Mouse (Mus musculus) heart, embryonic 10.5 days (tissue): ENCODE measurements around the gene Smoc1. TPM values are rescaled to one million over a fixed set of nuclear protein-coding genes. Genes with fewer than 3 reads are reported as not detected.

Source experiments
- DNase-seq: peaks from one replicate; pipeline ENCODE4 v3.0.0-alpha.2; 2017; ENCODE audit warnings: low spot score
- H3K27ac ChIP-seq: fragments of 300-500 bp; sonication (generic); 2 replicates; pipeline ENCODE4 v1.5.1; 2016; ENCODE audit warnings: mild to moderate bottlenecking
- H3K27me3 ChIP-seq: fragments of 300-500 bp; sonication (generic); 2 replicates; pipeline ENCODE4 v1.6.1; 2016; ENCODE audit warnings: mild to moderate bottlenecking; ENCODE audit not compliant: poor library complexity, insufficient read depth, severe bottlenecking
- H3K36me3 ChIP-seq: fragments of 300-500 bp; sonication (generic); 2 replicates; pipeline ENCODE4 v1.6.1; 2016; ENCODE audit warnings: mild to moderate bottlenecking, moderate library complexity
- H3K4me1 ChIP-seq: fragments of 300-500 bp; sonication (generic); 2 replicates; pipeline ENCODE4 v1.6.1; 2016; ENCODE audit warnings: mild to moderate bottlenecking
- H3K4me3 ChIP-seq: fragments of 300-500 bp; sonication (generic); 2 replicates; pipeline ENCODE4 v1.5.1; 2016; ENCODE audit warnings: mild to moderate bottlenecking, moderate library complexity
- H3K9me3 ChIP-seq: fragments of 300-500 bp; sonication (generic); 2 replicates; pipeline ENCODE4 v1.6.1; 2016; ENCODE audit warnings: mild to moderate bottlenecking, moderate library complexity
- WGBS: fragments of 180-500 bp; shearing (Covaris S2); methylation state at CpG from one replicate; pipeline ENCODE4 v1.1.7; 2016; 5-methylcytosine and 5-hydroxymethylcytosine counted together
- polyA plus RNA-seq: library from polyadenylated mRNA; unstranded; fragments of >200 nt; fragmentation: Nextera tagmentation; extraction: Ambion mirVana; gene quantifications from 2 replicates; pipeline ENCODE4 v1.2.1, GENCODE M21; 2016

Gene Smoc1
- 4.3 and 6.2 TPM in 2 replicates for polyA plus RNA-seq

DNA sequence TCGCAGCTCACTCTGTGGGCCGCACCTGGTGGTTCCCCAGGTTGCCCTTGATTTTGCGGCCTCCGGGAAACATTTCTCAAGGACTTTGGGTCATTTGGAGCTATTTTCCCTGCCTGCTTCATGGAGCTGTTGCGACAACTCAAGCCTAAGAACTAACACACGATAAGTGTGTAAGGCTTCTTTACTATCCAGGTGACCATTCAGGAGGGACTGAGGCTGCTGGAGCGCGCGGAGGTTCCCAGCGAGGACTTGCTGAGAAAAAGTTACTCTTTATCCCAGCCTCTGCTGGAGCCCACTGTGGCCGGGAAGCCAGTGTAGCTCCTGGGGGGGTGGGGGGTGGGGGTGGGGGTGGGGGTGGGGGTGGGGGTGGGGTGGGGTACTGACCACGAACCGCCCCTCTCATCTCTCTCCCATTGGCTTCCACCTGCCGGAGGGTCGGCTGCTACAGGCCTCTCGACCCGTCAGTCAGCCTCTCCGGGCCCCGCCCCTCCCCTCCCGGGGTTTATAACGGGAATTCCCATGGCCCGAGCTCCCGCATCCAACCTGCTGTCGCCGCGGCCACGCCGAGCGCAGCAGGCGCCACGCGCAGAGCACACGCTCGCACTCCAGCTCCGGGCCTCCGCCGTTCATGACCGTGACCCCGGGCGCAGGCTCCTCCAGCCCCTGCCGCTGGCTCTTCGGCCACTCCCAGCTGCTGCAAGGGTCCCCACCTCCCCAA is at the start of gene Smoc1:
Smoc1 (plus strand) TSS at position 532 of the 718 bp plus-strand sequence.
- H3K9me3 ChIP-seq: no peaks in the 10 kb centered on the region
- no peaks in the 10 kb centered on the region for H3K36me3 ChIP-seq
- peaks cover 44% of the 10 kb centered on the region for H3K27me3 ChIP-seq
- H3K4me1 ChIP-seq: peaks cover 21% of the 10 kb centered on the region
- H3K27ac ChIP-seq: peak within 1 kb of the TSS; percentile 62
- peak within 1 kb of the TSS; percentile 72 for H3K4me3 ChIP-seq
- WGBS: 4% methylated on average over 35 of the region's 42 CpGs
- DNase-seq: peak; percentile 82

DNA sequence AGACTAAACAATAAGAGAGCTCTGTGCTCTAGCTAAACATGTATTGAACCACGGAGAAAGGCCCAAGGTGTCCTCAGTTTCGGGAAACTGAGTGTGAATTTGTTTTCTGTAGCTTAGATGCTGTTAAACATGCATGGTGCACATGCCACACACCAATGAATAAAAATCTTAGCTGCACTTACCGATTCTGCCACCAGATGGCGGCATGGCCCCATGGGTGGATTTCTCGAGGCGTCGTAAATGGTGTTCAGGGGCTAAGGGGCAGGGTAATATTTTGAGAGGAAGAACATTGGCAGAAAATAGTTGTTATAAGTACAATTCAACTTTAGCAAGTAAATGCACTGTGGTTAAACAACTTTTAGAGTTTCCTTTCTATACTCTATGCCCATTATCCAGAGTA is 44.3 kb upstream of the Smoc1 start:
- Histone ChIP-seq H3K4me3 (no peak overlapping the region), H3K27ac (no peak overlapping the region), H3K4me1 (no peaks in the 10 kb centered on the region), H3K9me3 (no peaks in the 10 kb centered on the region), H3K36me3 (no peaks in the 10 kb centered on the region), H3K27me3 (no peaks in the 10 kb centered on the region)
- under 1% methylated on average over 7 of the region's 7 CpGs for WGBS
- peak; percentile 76 for DNase-seq

DNA sequence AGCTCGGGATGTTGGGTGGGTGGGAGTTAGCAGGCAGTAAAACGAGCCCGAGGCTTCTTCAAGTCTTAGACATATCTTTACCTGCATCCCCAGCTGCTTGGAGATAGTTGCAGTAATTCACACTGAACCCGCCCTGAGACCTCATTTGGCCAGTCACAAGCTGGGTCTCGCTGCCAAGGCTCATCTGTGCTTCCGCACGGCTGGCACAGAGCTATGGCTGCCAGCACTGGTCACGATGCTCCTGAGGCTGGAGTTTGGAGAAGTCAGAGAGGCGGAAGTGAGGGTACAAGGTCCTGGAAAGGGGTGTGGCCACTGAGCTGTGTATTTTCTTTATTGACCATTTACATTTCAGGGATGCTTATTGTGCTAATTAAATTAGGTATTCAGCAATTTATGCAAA is 42.9 kb upstream of the Smoc1 start:
- WGBS: 71% methylated on average over 9 of the region's 9 CpGs

GRCm38 (mm10) chr12:80986628-80987027 is 40.0 kb upstream of the Smoc1 start:
- WGBS: 78% methylated on average over 4 of the region's 4 CpGs
- Histone ChIP-seq H3K27me3 (peaks cover 7% of the 10 kb centered on the region), H3K9me3 (no peaks in the 10 kb centered on the region), H3K36me3 (no peaks in the 10 kb centered on the region), H3K4me3 (no peak overlapping the region), H3K4me1 (no peaks in the 10 kb centered on the region), H3K27ac (no peak overlapping the region)
- no peak for DNase-seq

More for the DNA sequence above, 42.9 kb upstream of the Smoc1 start:
- Histone ChIP-seq H3K4me1 (no peaks in the 10 kb centered on the region), H3K9me3 (no peaks in the 10 kb centered on the region), H3K4me3 (no peak overlapping the region), H3K27me3 (no peaks in the 10 kb centered on the region), H3K27ac (no peak overlapping the region), H3K36me3 (no peaks in the 10 kb centered on the region)
- DNase-seq: peak; percentile 46

DNA sequence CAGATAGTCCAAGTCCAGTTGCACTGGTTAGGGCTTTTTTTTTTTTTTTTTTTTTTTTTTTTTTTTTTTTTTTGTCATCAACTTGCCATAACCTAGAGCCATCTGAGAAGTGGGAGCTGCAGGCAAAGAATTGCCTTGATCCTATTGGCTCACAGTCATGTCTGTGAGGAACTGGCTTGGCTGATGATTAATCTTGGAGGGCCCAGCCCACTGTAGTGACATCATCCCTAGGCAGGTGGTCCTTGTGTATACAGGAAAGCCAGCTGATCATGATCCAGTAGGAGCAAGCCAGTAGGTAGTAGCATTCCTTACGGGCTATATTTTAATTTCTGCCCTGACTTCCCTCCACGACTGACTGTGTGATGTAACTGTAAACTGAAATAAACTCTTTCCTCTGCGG is 38.3 kb upstream of the Smoc1 start:
- Histone ChIP-seq H3K4me1 (no peaks in the 10 kb centered on the region), H3K36me3 (no peaks in the 10 kb centered on the region), H3K27me3 (peaks cover 12% of the 10 kb centered on the region), H3K27ac (no peak overlapping the region), H3K4me3 (no peak overlapping the region), H3K9me3 (no peaks in the 10 kb centered on the region)
- DNase-seq: no peak
- 81% methylated on average over 3 of the region's 3 CpGs for WGBS

DNA sequence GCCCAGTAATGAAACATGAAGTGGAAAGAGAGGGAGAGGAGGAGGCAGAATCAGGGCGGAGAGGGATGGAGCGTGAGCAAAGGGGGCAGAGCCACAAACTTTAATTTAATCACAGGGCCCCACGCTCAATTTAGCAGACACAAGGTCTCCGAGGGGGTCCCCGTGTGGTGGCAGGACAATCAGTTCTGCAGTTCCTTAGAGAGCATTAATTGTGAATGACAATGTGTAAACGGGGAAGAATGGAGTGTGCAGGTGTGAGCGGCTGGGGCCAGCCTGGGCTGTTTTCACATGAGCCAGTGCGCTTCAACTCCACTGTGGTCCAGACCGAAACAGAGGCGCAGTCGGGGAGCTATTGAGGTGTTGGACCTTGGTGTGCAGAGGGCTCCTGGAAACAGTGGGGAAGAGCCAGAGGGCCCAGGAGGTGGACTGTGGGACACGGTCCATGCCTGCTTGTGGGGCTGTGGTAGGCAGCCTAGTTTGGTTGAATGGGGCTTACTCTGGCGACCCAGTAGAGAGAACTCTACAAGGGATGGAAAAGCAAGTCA is 35.6 kb upstream of the Smoc1 start:
- 84% methylated on average over 13 of the region's 13 CpGs for WGBS
- Histone ChIP-seq H3K27ac (no peak overlapping the region), H3K36me3 (no peaks in the 10 kb centered on the region), H3K4me3 (no peak overlapping the region), H3K9me3 (0 out of 2 replicates have a peak, but pooled peaks cover 3% of the 10 kb centered on the region), H3K4me1 (no peaks in the 10 kb centered on the region), H3K27me3 (peaks cover 12% of the 10 kb centered on the region)
- peak; percentile 54 for DNase-seq

GRCm38 (mm10) chr12:80991806-80992205 is 34.8 kb upstream of the Smoc1 start:
- Histone ChIP-seq H3K27me3 (peaks cover 15% of the 10 kb centered on the region), H3K4me3 (no peak overlapping the region), H3K9me3 (0 out of 2 replicates have a peak, but pooled peaks cover 3% of the 10 kb centered on the region), H3K4me1 (no peaks in the 10 kb centered on the region), H3K36me3 (no peaks in the 10 kb centered on the region), H3K27ac (no peak overlapping the region)
- peak; percentile 38 for DNase-seq
- WGBS: 80% methylated on average over 10 of the region's 10 CpGs

DNA sequence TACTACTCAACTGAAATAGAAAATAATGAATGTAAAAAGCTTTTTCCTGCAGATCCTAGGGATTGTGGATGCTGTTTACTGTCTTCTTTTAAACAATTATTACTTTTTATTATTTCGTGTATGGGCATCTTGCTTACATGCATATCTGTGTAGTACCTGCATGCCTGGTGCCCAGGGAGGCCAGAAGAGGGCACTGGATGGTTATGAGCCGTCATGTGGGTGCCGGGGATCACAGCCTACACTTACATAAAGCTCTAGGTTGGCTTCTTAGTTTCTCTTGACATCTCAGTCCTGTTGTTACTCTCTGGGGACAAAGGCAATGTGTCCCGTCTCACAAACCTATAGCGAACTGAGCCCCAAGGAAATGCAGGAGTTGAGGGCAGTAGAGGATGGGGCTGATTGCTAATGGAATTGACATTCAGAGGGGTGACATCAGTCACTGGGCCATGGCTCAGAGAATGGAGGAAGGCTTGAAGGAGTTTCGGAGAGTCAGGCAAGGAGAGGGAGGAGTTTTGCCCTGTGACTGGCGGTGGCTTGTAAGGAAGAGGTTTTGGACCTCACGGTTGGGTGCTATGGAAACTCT is 34.0 kb upstream of the Smoc1 start:
- Histone ChIP-seq H3K4me1 (no peaks in the 10 kb centered on the region), H3K36me3 (no peaks in the 10 kb centered on the region), H3K4me3 (no peak overlapping the region), H3K27ac (no peak overlapping the region), H3K27me3 (peaks cover 23% of the 10 kb centered on the region), H3K9me3 (0 out of 2 replicates have a peak, but pooled peaks cover 3% of the 10 kb centered on the region)
- peak; percentile 61 for DNase-seq
- 78% methylated on average over 8 of the region's 8 CpGs for WGBS

DNA sequence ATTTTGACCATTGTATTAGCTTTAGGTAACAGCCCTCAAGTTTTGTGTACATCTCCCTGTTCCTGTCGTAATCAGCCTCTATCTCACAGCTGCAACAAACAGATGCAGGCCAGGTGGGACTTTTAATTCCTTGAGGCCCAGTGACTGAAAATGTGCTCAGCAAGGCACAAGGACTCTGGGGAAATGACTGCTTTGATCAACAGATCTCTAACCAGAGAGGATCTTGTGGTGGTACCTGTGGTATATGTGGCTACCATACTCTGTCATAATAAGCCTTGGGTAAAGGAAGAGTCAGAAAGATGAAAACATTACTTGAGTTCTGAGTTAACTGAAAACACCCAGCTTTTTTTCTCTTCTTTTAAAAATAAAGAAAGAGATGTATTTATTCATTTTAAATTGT is 32.8 kb upstream of the Smoc1 start:
- Histone ChIP-seq H3K9me3 (0 out of 2 replicates have a peak, but pooled peaks cover 3% of the 10 kb centered on the region), H3K36me3 (no peaks in the 10 kb centered on the region), H3K4me3 (no peak overlapping the region), H3K4me1 (peaks cover 5% of the 10 kb centered on the region), H3K27ac (no peak overlapping the region), H3K27me3 (peaks cover 35% of the 10 kb centered on the region)
- peak; percentile 17 for DNase-seq
- WGBS: 90% methylated on average over 1 of the region's 1 CpGs

DNA sequence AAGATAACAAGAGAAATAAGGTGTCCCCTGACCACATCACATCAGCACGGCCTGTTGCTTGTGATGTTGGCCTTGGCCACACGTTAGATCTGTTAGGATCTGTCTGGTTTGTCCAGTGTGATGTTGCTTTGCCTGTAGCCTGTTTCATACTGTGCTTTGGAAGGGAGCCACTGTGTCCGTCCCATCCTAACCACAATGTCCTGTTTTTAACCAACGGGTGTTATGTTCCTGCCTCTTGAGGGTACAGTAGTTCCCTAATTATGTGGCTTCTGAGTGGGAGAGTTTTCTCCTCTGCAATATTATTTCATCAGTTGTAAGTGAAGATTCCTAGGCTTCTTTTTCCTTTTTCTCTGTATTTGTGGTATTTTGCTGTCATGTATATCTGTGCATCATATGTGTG is 31.3 kb upstream of the Smoc1 start:
- Histone ChIP-seq H3K36me3 (no peaks in the 10 kb centered on the region), H3K9me3 (0 out of 2 replicates have a peak, but pooled peaks cover 3% of the 10 kb centered on the region), H3K27ac (no peak overlapping the region), H3K4me1 (peaks cover 8% of the 10 kb centered on the region), H3K4me3 (no peak overlapping the region), H3K27me3 (peaks cover 50% of the 10 kb centered on the region)
- DNase-seq: no peak
- WGBS: 81% methylated on average over 4 of the region's 4 CpGs

DNA sequence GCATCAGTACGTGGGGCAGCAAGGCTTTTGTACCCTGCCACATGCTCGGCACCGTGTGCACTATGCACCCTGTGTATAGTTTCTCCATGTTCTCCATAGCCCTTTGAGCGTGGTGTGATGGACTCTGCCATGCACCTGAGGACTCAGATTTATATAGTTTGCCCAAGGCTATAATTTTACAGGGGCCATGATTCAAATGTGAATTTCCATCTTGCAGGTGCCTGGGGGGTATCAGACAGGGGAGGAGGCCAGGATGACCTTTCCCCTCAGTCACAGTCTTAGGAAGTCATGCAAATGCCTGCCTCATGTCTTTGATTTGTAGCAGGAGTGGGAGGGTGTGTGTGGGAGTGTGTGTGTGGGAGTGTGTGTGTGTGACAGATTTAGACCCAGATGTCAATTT is 29.0 kb upstream of the Smoc1 start:
- Histone ChIP-seq H3K4me3 (no peak overlapping the region), H3K9me3 (0 out of 2 replicates have a peak, but pooled peaks cover 3% of the 10 kb centered on the region), H3K27ac (no peak overlapping the region), H3K27me3 (peaks cover 41% of the 10 kb centered on the region), H3K4me1 (peaks cover 8% of the 10 kb centered on the region), H3K36me3 (no peaks in the 10 kb centered on the region)
- WGBS: 82% methylated on average over 4 of the region's 4 CpGs
- DNase-seq: peak; percentile 36

DNA sequence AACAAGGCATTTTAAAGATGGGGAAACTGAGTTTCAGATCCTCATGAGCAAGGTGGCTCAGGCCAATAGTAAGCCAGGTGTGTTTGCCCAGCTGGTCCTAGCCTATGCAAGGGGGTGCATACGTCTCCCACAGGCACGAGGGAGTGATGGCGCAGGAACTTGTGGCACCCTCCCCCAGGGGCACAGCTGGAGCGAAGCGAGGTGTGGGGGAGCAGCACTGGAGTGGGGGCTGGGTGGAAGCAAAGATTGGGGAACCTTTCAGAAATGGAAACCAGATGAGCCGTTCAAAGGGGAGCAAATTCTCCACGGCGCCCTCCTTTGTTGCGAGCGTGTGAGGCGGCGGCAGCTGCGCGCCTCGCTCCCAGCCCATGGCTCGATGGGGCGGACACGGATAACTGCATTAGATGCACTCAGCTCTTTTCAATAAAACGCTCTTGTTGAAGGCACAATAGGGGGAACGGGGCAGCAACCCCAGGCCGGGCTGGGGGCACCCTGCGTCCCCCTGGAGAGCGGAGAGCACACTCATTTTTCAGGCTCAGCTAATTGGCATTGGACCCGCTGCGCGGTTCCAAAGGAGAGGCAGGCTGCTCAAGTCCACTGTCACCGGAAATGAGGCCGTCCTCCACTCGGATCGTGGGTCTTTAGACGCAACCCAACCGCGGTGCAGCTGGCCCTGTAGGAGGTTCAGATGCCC is 27.9 kb upstream of the Smoc1 start:
- Histone ChIP-seq H3K9me3 (0 out of 2 replicates have a peak, but pooled peaks cover 3% of the 10 kb centered on the region), H3K36me3 (no peaks in the 10 kb centered on the region), H3K27ac (peak overlapping the region; percentile 53), H3K27me3 (peaks cover 41% of the 10 kb centered on the region), H3K4me3 (peak overlapping the region; percentile 46), H3K4me1 (peaks cover 8% of the 10 kb centered on the region)
- peak; percentile 67 for DNase-seq
- WGBS: 6% methylated on average over 33 of the region's 33 CpGs

- H3K9me3 ChIP-seq: no peaks in the 10 kb centered on the region
- peaks cover 8% of the 10 kb centered on the region for H3K4me1 ChIP-seq
- peak; percentile 36 for DNase-seq
- peaks cover 41% of the 10 kb centered on the region for H3K27me3 ChIP-seq
- 77% methylated on average over 4 of the region's 4 CpGs for WGBS
- H3K27ac ChIP-seq: no peak overlapping the region
- H3K36me3 ChIP-seq: no peaks in the 10 kb centered on the region
- H3K4me3 ChIP-seq: no peak overlapping the region
Observed at GRCm38 (mm10) chr12:81000924-81001323, 25.7 kb upstream of the Smoc1 start.
